Mouse (Mus musculus) midbrain, embryonic 10.5 days (tissue): ENCODE data around the gene Atp5j. TPM values are rescaled to one million over a fixed set of nuclear protein-coding genes. Genes with fewer than 3 reads are reported as not detected.

Source experiments
- DNase-seq: peaks from one replicate; pipeline ENCODE4 v3.0.0-alpha.2; 2017; ENCODE audit warnings: low spot score
- H3K27ac ChIP-seq: fragments of 300-500 bp; sonication (generic); replicated peaks from 2 replicates; pipeline ENCODE4 v1.5.1; 2016; ENCODE audit warnings: mild to moderate bottlenecking
- H3K27me3 ChIP-seq: fragments of 300-500 bp; sonication (generic); 2 replicates; pipeline ENCODE4 v1.6.1; 2016; ENCODE audit warnings: low read depth, mild to moderate bottlenecking; ENCODE audit not compliant: poor library complexity, severe bottlenecking
- H3K36me3 ChIP-seq: fragments of 300-500 bp; sonication (generic); 2 replicates; pipeline ENCODE4 v1.6.1; 2016; ENCODE audit warnings: mild to moderate bottlenecking, moderate library complexity
- H3K4me1 ChIP-seq: fragments of 300-500 bp; sonication (generic); 2 replicates; pipeline ENCODE4 v1.6.1; 2016
- H3K4me3 ChIP-seq: fragments of 300-500 bp; sonication (generic); 2 replicates; pipeline ENCODE4 v1.5.1; 2016; ENCODE audit warnings: mild to moderate bottlenecking, moderate library complexity
- H3K9me3 ChIP-seq: fragments of 300-500 bp; sonication (generic); replicated peaks from 2 replicates; pipeline ENCODE4 v1.6.1; 2016; ENCODE audit warnings: mild to moderate bottlenecking
- WGBS: fragments of 180-500 bp; shearing (Covaris S2); methylation state at CpG from one replicate; pipeline ENCODE4 v1.1.7; 2016; 5-methylcytosine and 5-hydroxymethylcytosine counted together
- polyA plus RNA-seq: library from polyadenylated mRNA; unstranded; fragments of >200 nt; fragmentation: Nextera tagmentation; extraction: Ambion mirVana; gene quantifications from 2 replicates; pipeline ENCODE4 v1.2.1, GENCODE M21; 2016

Gene Atp5j
- polyA plus RNA-seq, 1 experiment from 2014 or later = 827 TPM

DNA sequence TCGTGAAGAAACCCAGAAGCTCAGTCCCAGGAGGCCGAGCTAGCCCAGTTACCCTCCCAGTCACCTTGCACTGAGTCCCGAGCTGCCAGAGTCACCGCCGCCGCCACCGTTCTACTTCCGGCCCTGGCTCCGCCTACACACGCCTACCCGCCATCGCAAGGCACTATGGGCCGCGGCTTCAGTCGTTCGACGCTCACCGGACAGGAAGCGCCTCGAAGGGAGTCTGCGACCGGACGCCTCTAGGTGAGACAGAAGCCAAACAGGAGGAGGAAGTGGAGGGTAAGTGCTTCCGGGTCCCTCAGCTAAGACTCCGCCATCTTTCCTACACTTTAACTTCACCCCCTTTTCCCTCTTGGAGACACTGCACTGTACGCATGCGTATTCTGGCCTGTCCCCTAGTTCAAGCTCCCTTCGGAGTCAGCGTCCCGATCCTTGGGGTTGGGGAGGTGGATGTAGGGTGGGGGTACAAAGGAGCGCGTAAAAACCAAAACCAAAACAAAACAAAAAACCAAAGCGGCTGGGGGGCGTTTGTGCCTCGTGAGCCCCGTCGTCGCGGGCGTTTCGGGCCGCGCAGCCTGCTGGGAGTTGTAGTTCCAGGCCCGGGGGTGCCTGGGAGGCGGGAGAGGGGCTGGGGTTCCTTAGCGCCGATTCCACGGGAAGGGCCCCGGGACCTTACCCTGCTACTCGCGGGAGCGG, 532 bp downstream of the Atp5j start, which contains the start of gene Gabpa:
Gene Gabpa, plus strand, starts transcription at position 181 of the 696 bp plus-strand sequence.
- H3K36me3 ChIP-seq = peaks cover 52% of the 10 kb centered on the region
- peaks cover 26% of the 10 kb centered on the region for H3K4me1 ChIP-seq
- H3K9me3 ChIP-seq = no peaks in the 10 kb centered on the region
- peak within 1 kb of the TSS; percentile 99 for H3K27ac ChIP-seq
- WGBS = under 1% methylated on average over 52 of the region's 52 CpGs
- H3K27me3 ChIP-seq = no peaks in the 10 kb centered on the region
- peak within 1 kb of the TSS; percentile 94 for H3K4me3 ChIP-seq
- peak; percentile 93 for DNase-seq

DNA sequence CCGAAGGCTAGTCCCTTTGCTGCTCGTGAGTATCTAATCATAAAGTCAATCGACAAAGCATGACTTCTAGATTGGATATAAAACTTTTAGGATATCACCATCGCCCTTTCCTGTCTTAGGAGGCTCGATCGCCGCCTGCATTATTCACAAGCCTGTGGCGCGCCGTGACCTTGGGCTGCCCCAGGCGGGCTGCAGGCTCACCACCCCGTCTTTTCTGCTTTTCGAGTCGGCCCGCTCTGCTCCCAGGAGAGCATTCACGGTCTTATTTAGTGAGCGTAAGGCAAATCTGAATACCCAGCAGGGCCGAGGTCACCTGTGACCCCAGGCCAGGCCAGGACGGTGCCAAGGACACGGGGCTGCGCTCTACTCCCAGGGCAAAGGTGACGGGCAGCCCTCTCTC, 1.1 kb downstream of the Atp5j start:
- H3K4me1 ChIP-seq = peaks cover 26% of the 10 kb centered on the region
- WGBS = 1% methylated on average over 22 of the region's 22 CpGs
- no peaks in the 10 kb centered on the region for H3K9me3 ChIP-seq
- H3K4me3 ChIP-seq = peak overlapping the region; percentile 94
- H3K27ac ChIP-seq = peak overlapping the region; percentile 99
- peaks cover 54% of the 10 kb centered on the region for H3K36me3 ChIP-seq
- DNase-seq = no peak
- H3K27me3 ChIP-seq = no peaks in the 10 kb centered on the region

DNA sequence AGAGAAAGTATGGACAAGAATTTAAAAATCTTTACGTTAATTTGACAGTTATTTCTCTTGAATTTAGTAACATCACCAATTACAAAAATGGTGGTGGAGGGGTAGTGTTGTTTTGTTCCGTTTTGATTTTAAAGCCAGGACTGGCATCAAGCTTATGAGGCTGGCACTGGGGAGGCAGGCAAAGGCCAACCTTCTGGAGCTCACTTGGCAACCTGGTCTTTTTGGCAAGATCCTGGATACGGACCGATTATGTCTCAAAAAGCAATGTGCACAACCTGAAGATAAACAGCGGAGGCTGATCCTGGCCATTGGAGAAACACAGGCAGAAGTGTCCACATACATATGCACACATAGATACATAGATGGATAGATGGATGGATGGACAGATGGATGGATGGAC, 2.7 kb downstream of the Atp5j start:
- DNase-seq = no peak
- no peaks in the 10 kb centered on the region for H3K9me3 ChIP-seq
- H3K27ac ChIP-seq = no peak overlapping the region
- peaks cover 26% of the 10 kb centered on the region for H3K4me1 ChIP-seq
- peaks cover 62% of the 10 kb centered on the region for H3K36me3 ChIP-seq
- H3K4me3 ChIP-seq = no peak overlapping the region
- no peaks in the 10 kb centered on the region for H3K27me3 ChIP-seq
- 95% methylated on average over 5 of the region's 5 CpGs for WGBS

DNA sequence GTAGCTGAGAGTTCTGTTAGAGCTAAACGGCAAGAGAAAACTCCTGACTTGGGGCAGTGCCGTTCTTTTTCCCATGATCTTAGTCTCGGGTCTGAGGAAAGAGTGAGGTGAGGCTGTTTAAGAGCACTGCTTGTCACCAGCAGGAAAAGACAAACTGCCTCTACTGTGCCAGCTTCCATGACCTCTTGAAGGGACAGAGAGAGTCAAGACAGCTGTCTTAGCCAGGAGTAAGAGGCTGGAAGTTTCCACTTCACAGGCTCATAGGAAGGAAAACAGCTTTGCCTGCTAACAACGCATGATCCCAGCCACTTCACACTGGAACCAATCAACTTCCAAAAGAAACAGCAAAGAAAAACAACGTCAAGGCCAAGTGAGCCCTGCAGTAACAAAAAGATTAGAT, 3.7 kb downstream of the Atp5j start:
- no peak overlapping the region for H3K27ac ChIP-seq
- peaks cover 64% of the 10 kb centered on the region for H3K36me3 ChIP-seq
- H3K27me3 ChIP-seq = no peaks in the 10 kb centered on the region
- DNase-seq = no peak
- H3K9me3 ChIP-seq = no peaks in the 10 kb centered on the region
- WGBS = 91% methylated on average over 5 of the region's 5 CpGs
- H3K4me3 ChIP-seq = no peak overlapping the region
- peaks cover 18% of the 10 kb centered on the region for H3K4me1 ChIP-seq

DNA sequence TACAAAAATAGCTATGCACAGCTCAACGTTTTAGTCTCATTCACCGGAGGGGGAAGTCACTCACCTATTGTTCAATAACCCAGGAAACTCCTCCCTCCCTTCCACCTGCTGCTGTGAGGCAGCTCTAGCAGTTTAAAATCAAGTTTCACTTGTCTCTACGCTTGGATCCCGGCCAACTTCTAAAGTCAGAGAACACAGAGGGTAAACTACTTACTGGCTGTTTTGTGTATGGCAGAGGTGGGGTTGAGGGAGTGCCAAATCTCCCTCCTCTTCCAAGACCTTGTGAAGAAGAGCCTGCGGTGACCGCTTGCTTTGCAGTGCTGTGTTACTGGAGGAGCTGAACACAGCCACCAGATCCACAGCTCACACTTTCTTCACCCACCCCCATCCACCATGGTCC, 10.4 kb downstream of the Atp5j start:
- Histone ChIP-seq H3K27me3 (no peaks in the 10 kb centered on the region), H3K4me1 (no peaks in the 10 kb centered on the region), H3K27ac (no peak overlapping the region), H3K4me3 (no peak overlapping the region), H3K36me3 (peaks cover 98% of the 10 kb centered on the region), H3K9me3 (no peaks in the 10 kb centered on the region)
- no peak for DNase-seq
- WGBS = 85% methylated on average over 6 of the region's 6 CpGs

GRCm38 (mm10) chr16:84817423-84817822, 18.0 kb downstream of the Atp5j start:
- Histone ChIP-seq H3K27ac (no peak overlapping the region), H3K27me3 (no peaks in the 10 kb centered on the region), H3K36me3 (peaks cover 78% of the 10 kb centered on the region), H3K4me1 (no peaks in the 10 kb centered on the region), H3K9me3 (no peaks in the 10 kb centered on the region), H3K4me3 (no peak overlapping the region)
- WGBS = 39% methylated on average over 7 of the region's 7 CpGs
- DNase-seq = peak; percentile 18

GRCm38 (mm10) chr16:84814511-84814910, 20.9 kb downstream of the Atp5j start:
- no peak for DNase-seq
- Histone ChIP-seq H3K4me3 (no peak overlapping the region), H3K27me3 (no peaks in the 10 kb centered on the region), H3K4me1 (no peaks in the 10 kb centered on the region), H3K9me3 (no peaks in the 10 kb centered on the region), H3K27ac (no peak overlapping the region), H3K36me3 (peaks cover 78% of the 10 kb centered on the region)
- WGBS = 89% methylated on average over 8 of the region's 8 CpGs

GRCm38 (mm10) chr16:84813852-84814251, 21.6 kb downstream of the Atp5j start:
- no peaks in the 10 kb centered on the region for H3K4me1 ChIP-seq
- H3K9me3 ChIP-seq = no peaks in the 10 kb centered on the region
- no peaks in the 10 kb centered on the region for H3K27me3 ChIP-seq
- 92% methylated on average over 8 of the region's 8 CpGs for WGBS
- no peak overlapping the region for H3K4me3 ChIP-seq
- H3K27ac ChIP-seq = no peak overlapping the region
- no peak for DNase-seq
- peaks cover 78% of the 10 kb centered on the region for H3K36me3 ChIP-seq

DNA sequence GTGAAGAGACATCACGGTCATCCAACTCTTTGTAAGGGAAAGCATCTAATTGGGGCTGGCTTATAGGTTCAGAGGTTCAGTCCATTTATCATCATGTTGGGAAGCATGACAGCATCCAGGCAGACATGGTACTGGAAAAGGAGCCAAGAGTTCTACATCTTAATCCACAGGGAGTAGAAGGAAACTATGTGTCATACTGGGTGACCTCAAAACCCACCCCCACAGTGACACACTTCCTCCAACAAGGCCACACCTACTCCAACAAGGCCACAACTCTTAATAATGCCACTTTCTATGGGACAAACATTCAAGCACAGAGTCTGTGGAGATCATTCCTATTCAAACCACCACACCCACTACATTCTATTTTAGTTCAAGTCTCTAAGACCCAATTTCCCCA, 25.2 kb downstream of the Atp5j start:
- Histone ChIP-seq H3K27me3 (no peaks in the 10 kb centered on the region), H3K9me3 (no peaks in the 10 kb centered on the region), H3K4me3 (no peak overlapping the region), H3K36me3 (peaks cover 93% of the 10 kb centered on the region), H3K4me1 (no peaks in the 10 kb centered on the region), H3K27ac (no peak overlapping the region)
- no peak for DNase-seq
- WGBS = 98% methylated on average over 1 of the region's 1 CpGs

- Histone ChIP-seq H3K4me1 (no peaks in the 10 kb centered on the region), H3K27me3 (no peaks in the 10 kb centered on the region), H3K9me3 (no peaks in the 10 kb centered on the region), H3K4me3 (no peak overlapping the region), H3K36me3 (peaks cover 86% of the 10 kb centered on the region), H3K27ac (no peak overlapping the region)
- 96% methylated on average over 7 of the region's 7 CpGs for WGBS
- DNase-seq = no peak
Measured at GRCm38 (mm10) chr16:84807874-84808273, 27.6 kb downstream of the Atp5j start.

DNA sequence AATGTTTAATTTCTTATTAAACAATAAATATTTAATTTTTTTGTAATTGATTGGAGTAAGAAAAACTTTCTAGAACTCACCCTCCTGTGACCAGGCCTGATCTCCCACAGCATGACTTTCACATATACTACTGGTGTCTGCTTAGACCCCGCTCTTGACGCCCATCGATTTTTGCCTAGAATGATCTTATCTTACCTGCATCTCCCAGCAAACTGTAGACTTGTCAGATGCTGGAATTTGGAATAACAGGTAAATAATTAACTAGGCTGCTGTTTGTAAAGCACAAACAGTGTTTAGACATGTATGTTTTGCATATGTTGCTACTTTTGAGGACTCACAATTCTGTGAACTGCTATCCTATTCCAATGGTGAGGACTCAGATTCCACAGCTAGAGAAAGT, 29.2 kb downstream of the Atp5j start:
- DNase-seq = no peak
- Histone ChIP-seq H3K4me3 (no peak overlapping the region), H3K4me1 (no peaks in the 10 kb centered on the region), H3K9me3 (no peaks in the 10 kb centered on the region), H3K36me3 (peaks cover 80% of the 10 kb centered on the region), H3K27ac (no peak overlapping the region), H3K27me3 (no peaks in the 10 kb centered on the region)
- 94% methylated on average over 3 of the region's 3 CpGs for WGBS

GRCm38 (mm10) chr16:84804866-84805265, 30.6 kb downstream of the Atp5j start:
- H3K27ac ChIP-seq = no peak overlapping the region
- no peak for DNase-seq
- H3K36me3 ChIP-seq = peaks cover 68% of the 10 kb centered on the region
- H3K27me3 ChIP-seq = no peaks in the 10 kb centered on the region
- H3K4me3 ChIP-seq = no peak overlapping the region
- H3K4me1 ChIP-seq = no peaks in the 10 kb centered on the region
- no peaks in the 10 kb centered on the region for H3K9me3 ChIP-seq
- 88% methylated on average over 5 of the region's 5 CpGs for WGBS

DNA sequence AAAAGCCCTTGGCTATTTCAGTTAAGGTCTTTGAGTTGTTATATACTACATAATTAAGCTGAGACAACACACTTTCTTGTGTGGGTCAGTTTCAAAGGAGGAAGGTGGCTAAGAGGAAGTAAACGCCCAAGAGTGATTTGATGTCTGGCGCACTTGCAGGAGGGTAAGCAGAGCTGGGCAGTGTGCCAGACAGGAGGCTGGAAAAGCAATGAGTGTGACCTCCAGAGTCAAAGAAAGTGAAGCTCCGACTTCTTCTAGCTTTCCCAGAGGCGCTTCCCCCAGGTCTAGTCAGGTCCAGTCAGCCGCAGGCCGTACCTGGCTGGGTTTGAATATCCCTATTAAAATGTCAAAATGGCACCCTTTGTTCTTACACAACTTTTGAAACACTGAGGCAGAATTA, 33.2 kb downstream of the Atp5j start:
- H3K36me3 ChIP-seq = peaks cover 44% of the 10 kb centered on the region
- WGBS = 95% methylated on average over 6 of the region's 6 CpGs
- DNase-seq = no peak

More for the DNA sequence above, 33.2 kb downstream of the Atp5j start:
- no peaks in the 10 kb centered on the region for H3K4me1 ChIP-seq
- H3K27ac ChIP-seq = no peak overlapping the region
- no peaks in the 10 kb centered on the region for H3K9me3 ChIP-seq
- H3K4me3 ChIP-seq = no peak overlapping the region
- H3K27me3 ChIP-seq = no peaks in the 10 kb centered on the region
